25 mouse cellular contexts compared by ENCODE assay signal in the genomic region with DNA sequence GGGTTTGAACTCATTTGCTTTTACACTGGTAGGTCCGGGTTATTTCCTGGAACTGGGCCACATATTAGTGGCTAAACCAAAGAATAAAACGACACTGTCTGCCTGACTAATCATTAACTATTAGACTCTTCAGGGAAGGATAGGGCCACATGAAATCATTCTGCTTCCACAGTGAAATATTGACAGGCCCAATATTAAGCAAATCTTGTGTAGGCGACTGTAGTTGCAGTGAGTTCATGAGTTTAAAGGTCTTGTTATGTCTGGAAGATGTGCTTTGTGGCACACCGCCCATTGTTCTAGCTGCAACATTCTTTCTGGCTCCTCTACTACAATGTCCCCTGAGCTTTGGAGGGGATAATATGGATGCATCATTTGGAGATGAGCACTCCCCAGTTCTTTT.
DNase-seq lines count a peak whose midpoint lies in the region; ATAC-seq and TF ChIP-seq lines count a peak whose summit lies in the region.
"Had no signal": no experiment of that assay in that cellular context is flagged by ENCODE, and none has a peak within 500 bp of the region (broad histone marks: within the 10 kb centered on the region; RNA-seq: fewer than 3 reads in every experiment).

No protein-coding gene starts in this region.

- TF ChIP-seq EP300 in lung, postnatal 0 days (IDR thresholded peaks at IDR 0.05) = no peak
- no peak for TF ChIP-seq EP300 in stomach, postnatal 0 days (optimal IDR thresholded peaks at IDR 0.05)

- TF ChIP-seq POLR2A in kidney, adult 2 months (IDR thresholded peaks at IDR 0.05; ENCODE audit: low read depth, low read length) = no peak

- peaks cover 3% of the 10 kb centered on the region; the same call in 1 of the 2 replicates for H3K4me1 ChIP-seq in kidney, adult 2 months (ENCODE audit: control insufficient read depth, insufficient read depth, low read length)
- H3K4me1 ChIP-seq in lung, embryonic 14.5 days (ENCODE audit: insufficient read depth) = no peaks in the 10 kb centered on the region
- no peaks in the 10 kb centered on the region; the same call in 1 of the 2 replicates for H3K4me1 ChIP-seq in lung, postnatal 0 days (ENCODE audit: insufficient read depth, low read depth, low read length)
- no peaks in the 10 kb centered on the region for H3K4me1 ChIP-seq in intestine, postnatal 0 days (replicated peaks; ENCODE audit: control insufficient read depth, insufficient read depth, low read length)
- H3K4me1 ChIP-seq in stomach, postnatal 0 days (replicated peaks; ENCODE audit: control insufficient read depth, insufficient read depth) = no peaks in the 10 kb centered on the region
- H3K4me1 ChIP-seq: stomach, embryonic 15.5 days had no signal

- peak; percentile 89 for DNase-seq in kidney, adult 2 months
- DNase-seq in kidney, postnatal 4 days = no peak
- peak; percentile 2 for DNase-seq in lung, embryonic 14.5 days
- DNase-seq in lung, postnatal 0 days (ENCODE audit: low spot score) = no peak
- DNase-seq in kidney, postnatal 36 days = peak; percentile 60 to 67
- no peak for DNase-seq in stomach, postnatal 0 days (ENCODE audit: low spot score)
- DNase-seq in urinary bladder, postnatal 25 days (ENCODE audit: low spot score) = no peak
- DNase-seq: adrenal gland, postnatal 36 days; cerebellum, adult 18-20 months; cerebellum, postnatal 10 days; forebrain, postnatal 0 days; gastrocnemius, postnatal 10 days; heart, postnatal 14 days; lung, adult 18-20 months; lung, postnatal 14 days; right cerebral cortex, postnatal 25 days; thymus, postnatal 36 days had no signal

- H3K27ac ChIP-seq in kidney, adult 2 months (ENCODE audit: insufficient read depth, low read depth, low read length) = no peak overlapping the region
- no peak overlapping the region for H3K27ac ChIP-seq in lung, embryonic 14.5 days (ENCODE audit: low read depth)
- no peak overlapping the region for H3K27ac ChIP-seq in lung, postnatal 0 days (ENCODE audit: low read length)
- no peak overlapping the region for H3K27ac ChIP-seq in intestine, postnatal 0 days (ENCODE audit: low read depth, low read length)
- no peak overlapping the region for H3K27ac ChIP-seq in stomach, postnatal 0 days (replicated peaks)
- H3K27ac ChIP-seq: forebrain, embryonic 12.5 days; hindbrain, postnatal 0 days; kidney, postnatal 0 days; limb, embryonic 13.5 days; midbrain, embryonic 15.5 days; stomach, embryonic 15.5 days had no signal

- 37% methylated on average over 4 of the region's 4 CpGs for WGBS in kidney, adult 2 months
- WGBS in lung, embryonic 14.5 days = 56% methylated on average over 4 of the region's 4 CpGs
- 43% methylated on average over 4 of the region's 4 CpGs for WGBS in lung, postnatal 0 days
- 35% methylated on average over 4 of the region's 4 CpGs for WGBS in intestine, postnatal 0 days
- WGBS in stomach, postnatal 0 days = 50% methylated on average over 4 of the region's 4 CpGs

- no peak overlapping the region for H3K4me2 ChIP-seq in lung, embryonic 14.5 days
- H3K4me2 ChIP-seq in lung, postnatal 0 days (replicated peaks; ENCODE audit: low read depth, low read length) = no peak overlapping the region
- no peak overlapping the region for H3K4me2 ChIP-seq in intestine, postnatal 0 days (replicated peaks; ENCODE audit: low read depth)
- H3K4me2 ChIP-seq in stomach, postnatal 0 days (replicated peaks; ENCODE audit: low read depth) = no peak overlapping the region
- H3K4me2 ChIP-seq: forebrain, embryonic 12.5 days; limb, embryonic 13.5 days; midbrain, embryonic 15.5 days; stomach, embryonic 15.5 days had no signal

- H3K4me3 ChIP-seq in kidney, adult 2 months (ENCODE audit: insufficient read depth, low read depth, low read length) = no peak overlapping the region
- no peak overlapping the region for H3K4me3 ChIP-seq in lung, embryonic 14.5 days (ENCODE audit: low read depth, low read length)
- no peak overlapping the region for H3K4me3 ChIP-seq in lung, postnatal 0 days (ENCODE audit: low read depth, low read length)
- no peak overlapping the region for H3K4me3 ChIP-seq in intestine, postnatal 0 days (ENCODE audit: low read depth, low read length)
- no peak overlapping the region for H3K4me3 ChIP-seq in stomach, postnatal 0 days (ENCODE audit: low read depth, low read length)
- H3K4me3 ChIP-seq: erythroblast, embryonic 14.5 days; forebrain, embryonic 12.5 days; limb, embryonic 13.5 days; midbrain, embryonic 15.5 days; stomach, embryonic 15.5 days had no signal

- no peaks in the 10 kb centered on the region for H3K27me3 ChIP-seq in kidney, adult 2 months (replicated peaks; ENCODE audit: control insufficient read depth, insufficient read depth, low read length)
- H3K27me3 ChIP-seq in lung, embryonic 14.5 days (ENCODE audit: insufficient read depth, low read length) = no peaks in the 10 kb centered on the region
- no peaks in the 10 kb centered on the region for H3K27me3 ChIP-seq in lung, postnatal 0 days (replicated peaks; ENCODE audit: insufficient read depth, low read length)
- H3K27me3 ChIP-seq in intestine, postnatal 0 days (replicated peaks; ENCODE audit: control insufficient read depth, insufficient read depth, low read length) = no peaks in the 10 kb centered on the region
- H3K27me3 ChIP-seq in stomach, postnatal 0 days (ENCODE audit: control insufficient read depth, insufficient read depth, low read length) = no peaks in the 10 kb centered on the region
- H3K27me3 ChIP-seq: limb, embryonic 13.5 days; midbrain, embryonic 15.5 days; stomach, embryonic 15.5 days had no signal

- no peak overlapping the region for H3K9ac ChIP-seq in lung, embryonic 14.5 days
- H3K9ac ChIP-seq in lung, postnatal 0 days (replicated peaks; ENCODE audit: low read depth) = no peak overlapping the region
- H3K9ac ChIP-seq in intestine, postnatal 0 days (ENCODE audit: low read depth, low read length) = no peak overlapping the region
- H3K9ac ChIP-seq in stomach, postnatal 0 days (ENCODE audit: low read length) = no peak overlapping the region
- H3K9ac ChIP-seq: forebrain, embryonic 12.5 days; forebrain, postnatal 0 days; limb, embryonic 13.5 days; midbrain, embryonic 15.5 days; stomach, embryonic 15.5 days had no signal

- no peaks in the 10 kb centered on the region for H3K9me3 ChIP-seq in lung, embryonic 14.5 days (ENCODE audit: low read depth, low read length)
- no peaks in the 10 kb centered on the region for H3K9me3 ChIP-seq in lung, postnatal 0 days (ENCODE audit: low read length)
- H3K9me3 ChIP-seq in intestine, postnatal 0 days (ENCODE audit: control insufficient read depth) = no peaks in the 10 kb centered on the region
- H3K9me3 ChIP-seq in stomach, postnatal 0 days (ENCODE audit: control insufficient read depth, low read length) = no peaks in the 10 kb centered on the region
- H3K9me3 ChIP-seq: forebrain, embryonic 12.5 days; limb, embryonic 13.5 days; midbrain, embryonic 15.5 days; stomach, embryonic 15.5 days had no signal

- no peak for ATAC-seq in lung, embryonic 14.5 days (ENCODE audit: insufficient read depth)
- no peak for ATAC-seq in lung, postnatal 0 days
- ATAC-seq in intestine, postnatal 0 days = peak; percentile 31
- ATAC-seq in stomach, postnatal 0 days (ENCODE audit: low FRiP score, low TSS enrichment) = no peak
- ATAC-seq: forebrain, postnatal 0 days; hindbrain, postnatal 0 days; midbrain, embryonic 15.5 days had no signal

- no peak for TF ChIP-seq CTCF in kidney, adult 2 months (conservative IDR thresholded peaks at IDR 0.05; ENCODE audit: insufficient read depth, insufficient read length, low read depth, low read length)
- TF ChIP-seq CTCF in lung, embryonic 14.5 days (IDR thresholded peaks at IDR 0.05; ENCODE audit: low read depth) = no peak
- TF ChIP-seq CTCF in lung, postnatal 0 days (IDR thresholded peaks at IDR 0.05) = no peak
- no peak for TF ChIP-seq CTCF in intestine, postnatal 0 days (IDR thresholded peaks at IDR 0.05; ENCODE audit: low read depth)
- TF ChIP-seq CTCF in stomach, postnatal 0 days (IDR thresholded peaks at IDR 0.05; ENCODE audit: low read depth) = no peak

- H3K36me3 ChIP-seq in kidney, adult 2 months (ENCODE audit: control insufficient read depth, insufficient read depth, low read length) = no peaks in the 10 kb centered on the region
- H3K36me3 ChIP-seq in lung, embryonic 14.5 days (ENCODE audit: insufficient read depth) = no peaks in the 10 kb centered on the region
- no peaks in the 10 kb centered on the region for H3K36me3 ChIP-seq in lung, postnatal 0 days (ENCODE audit: insufficient read depth, low read length)
- H3K36me3 ChIP-seq in intestine, postnatal 0 days (ENCODE audit: control insufficient read depth, insufficient read depth) = no peaks in the 10 kb centered on the region
- no peaks in the 10 kb centered on the region for H3K36me3 ChIP-seq in stomach, postnatal 0 days (ENCODE audit: control insufficient read depth, insufficient read depth, low read length)
- H3K36me3 ChIP-seq: forebrain, embryonic 12.5 days; limb, embryonic 13.5 days; midbrain, embryonic 15.5 days; stomach, embryonic 15.5 days had no signal

Comparison
In these comparisons a context has a peak if more than half of its experiments do, and no peak if none do; other contexts are left out.
1. DNase-seq: peak in kidney, adult 2 months (single experiment), lung, embryonic 14.5 days (single experiment) and kidney, postnatal 36 days (2 of 2); none in kidney, postnatal 4 days (0 of 2), lung, postnatal 0 days (single experiment), stomach, postnatal 0 days (single experiment) and urinary bladder, postnatal 25 days (single experiment).